Mouse (Mus musculus) MEL (cell line): ENCODE measurements at regions not wholly inside any gene's neighbourhood (a gene's known extent, or its start where the extent isn't known, plus 50 kb on each side); places are given as distances from the start of the nearest gene placed in this dataset.
"Not testable (repeated sequence)": the region's sequence is repeated elsewhere in the genome, so short reads cannot be mapped to it uniquely, and the experiment has no call there.

Experiments
- DNase-seq: peaks from one replicate; pipeline ENCODE4 v3.0.0; 2011; ENCODE audit warnings: low read depth, low spot score
- H3K27ac ChIP-seq: 2 replicates; pipeline ENCODE4 v1.5.1; 2012; ENCODE audit warnings: low read depth, mild to moderate bottlenecking, control low read depth, low read length, moderate library complexity; ENCODE audit not compliant: control insufficient read depth
- H3K27me3 ChIP-seq, 2 experiments: fragments of 150-350 bp in 1 of 2; sonication (generic) in 1 of 2; 2 replicates each; pipeline ENCODE4 v1.6.1; 2012; ENCODE audit warnings: low read length in 2 of 2, mild to moderate bottlenecking in 2 of 2, improper control_type of control experiment in 1 of 2, moderate library complexity in 1 of 2; ENCODE audit not compliant: insufficient read depth in 2 of 2, control insufficient read depth in 1 of 2
- H3K36me3 ChIP-seq, 2 experiments: 2 replicates each; pipeline ENCODE4 v1.6.1; 2012 to 2014; ENCODE audit warnings: low read length in 2 of 2, improper control_type of control experiment in 1 of 2, inconsistent platforms in 1 of 2, mild to moderate bottlenecking in 1 of 2; ENCODE audit not compliant: insufficient read depth in 2 of 2, control insufficient read depth in 1 of 2
- H3K4me1 ChIP-seq, 2 experiments: fragments of 150-350 bp in 1 of 2; sonication (generic) in 1 of 2; 2 replicates each; pipeline ENCODE4 v1.6.1; 2012; ENCODE audit warnings: low read length in 2 of 2, improper control_type of control experiment in 1 of 2, mild to moderate bottlenecking in 1 of 2; ENCODE audit not compliant: insufficient read depth in 2 of 2, control insufficient read depth in 1 of 2
- H3K4me3 ChIP-seq, 2 experiments: fragments of 150-350 bp in 1 of 2; sonication (generic) in 1 of 2; 2 replicates each; pipeline ENCODE4 v1.5.1; 2012; ENCODE audit warnings: low read depth in 2 of 2, low read length in 2 of 2, mild to moderate bottlenecking in 2 of 2, moderate library complexity in 2 of 2, control low read depth in 1 of 2, improper control_type of control experiment in 1 of 2; ENCODE audit not compliant: control insufficient read depth in 1 of 2, insufficient read depth in 1 of 2
- H3K79me2 ChIP-seq: 2 replicates; pipeline ENCODE4 v1.6.1; 2012; ENCODE audit warnings: mild to moderate bottlenecking, low read length, moderate library complexity; ENCODE audit not compliant: control insufficient read depth, poor library complexity, insufficient read depth
- H3K9ac ChIP-seq: 2 replicates; pipeline ENCODE4 v1.6.1; 2012; ENCODE audit warnings: low read depth, mild to moderate bottlenecking, control low read depth, low read length, moderate library complexity; ENCODE audit not compliant: control insufficient read depth, poor library complexity, severe bottlenecking
- H3K9me3 ChIP-seq: fragments of 150-350 bp; sonication (generic); replicated peaks from 2 replicates; pipeline ENCODE4 v1.6.1; 2012; ENCODE audit warnings: mild to moderate bottlenecking, low read length, improper control_type of control experiment, moderate library complexity; ENCODE audit not compliant: insufficient read depth
- E2F4 ChIP-seq: IDR thresholded peaks from 2 replicates; pipeline ENCODE4 v1.6.1; 2011; ENCODE audit warnings: low read depth, low read length, improper control_type of control experiment, borderline replicate concordance
- EP300 ChIP-seq, 2 experiments: IDR thresholded peaks; 2 replicates each; pipeline ENCODE4 v1.6.1; 2011; ENCODE audit warnings: improper control_type of control experiment in 2 of 2, low read length in 2 of 2, low read depth in 1 of 2, mild to moderate bottlenecking in 1 of 2
- ETS1 ChIP-seq: IDR thresholded peaks from 2 replicates; pipeline ENCODE4 v1.6.1; 2012; ENCODE audit warnings: low read depth, mild to moderate bottlenecking, inconsistent platforms, low read length, improper control_type of control experiment, moderate library complexity
- JUND ChIP-seq: IDR thresholded peaks from 2 replicates; pipeline ENCODE4 v1.6.1; 2011; ENCODE audit warnings: low read depth, mild to moderate bottlenecking, improper control_type of control experiment, low read length
- MXI1 ChIP-seq: IDR thresholded peaks from 2 replicates; pipeline ENCODE4 v1.6.1; 2011; ENCODE audit warnings: mild to moderate bottlenecking, low read depth, low read length, improper control_type of control experiment
- POLR2AphosphoS2 ChIP-seq: IDR thresholded peaks from 2 replicates; pipeline ENCODE4 v1.6.1; 2011; ENCODE audit warnings: low read length, improper control_type of control experiment
- SIN3A ChIP-seq: IDR thresholded peaks from 2 replicates; pipeline ENCODE4 v1.6.1; 2012; ENCODE audit warnings: low read length, improper control_type of control experiment, inconsistent platforms
- SMC3 ChIP-seq: IDR thresholded peaks from 2 replicates; pipeline ENCODE4 v1.6.1; 2011; ENCODE audit warnings: low read depth, low read length, improper control_type of control experiment

DNA sequence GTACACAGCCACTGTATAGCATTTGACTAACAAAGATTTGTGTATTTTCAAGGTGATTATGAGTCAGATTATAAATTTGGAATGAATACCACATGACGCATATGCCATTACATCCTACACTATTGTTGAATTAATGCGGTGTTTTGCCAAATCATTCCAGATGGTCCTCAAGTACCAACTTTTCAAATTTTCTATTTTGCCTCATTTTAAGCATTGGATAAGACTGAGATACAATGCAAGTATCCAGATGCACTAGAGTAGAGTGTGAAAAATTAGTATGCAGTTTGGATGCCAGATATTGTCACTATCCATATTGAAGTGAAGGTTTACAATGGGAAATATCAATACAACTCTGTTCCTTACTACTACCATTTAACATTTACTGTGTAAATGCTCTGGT, 775.0 kb downstream of the Cdh10 start:
- no peak overlapping the region for H3K27ac ChIP-seq
- H3K9ac ChIP-seq: no peak overlapping the region
- no peak overlapping the region for H3K4me3 ChIP-seq
- H3K27me3 ChIP-seq: no peaks in the 10 kb centered on the region
- no peaks in the 10 kb centered on the region for H3K4me1 ChIP-seq
- TF ChIP-seq SIN3A: no peak
- no peak for TF ChIP-seq ETS1
- no peak for TF ChIP-seq E2F4
- H3K79me2 ChIP-seq: no peaks in the 10 kb centered on the region
- no peaks in the 10 kb centered on the region for H3K9me3 ChIP-seq
- no peaks in the 10 kb centered on the region for H3K36me3 ChIP-seq
- DNase-seq: no peak

DNA sequence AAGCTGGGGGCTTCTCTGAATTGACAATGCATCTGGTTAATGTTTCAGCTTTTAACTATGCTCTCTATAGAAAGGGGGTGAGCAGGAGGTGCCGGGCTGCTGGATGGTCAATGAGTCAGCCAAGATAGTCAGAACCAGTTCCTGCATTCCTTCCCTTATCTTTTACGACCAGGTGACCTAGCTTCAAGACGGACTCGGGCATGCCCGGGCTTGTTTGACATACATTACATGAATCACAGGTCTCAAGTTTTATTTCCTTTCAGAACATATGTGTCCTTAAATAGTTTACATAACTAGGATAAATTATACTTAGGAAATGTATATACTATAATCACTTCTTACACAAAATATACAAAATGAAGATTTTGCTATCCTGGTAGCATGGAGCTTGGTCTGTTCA, 803.6 kb downstream of the Cdh10 start:
- not testable (repeated sequence) for H3K27ac ChIP-seq, H3K79me2 ChIP-seq, H3K9me3 ChIP-seq, H3K27me3 ChIP-seq, H3K9ac ChIP-seq, H3K4me1 ChIP-seq, H3K4me3 ChIP-seq, H3K36me3 ChIP-seq
- DNase-seq: peak; percentile 27

DNA sequence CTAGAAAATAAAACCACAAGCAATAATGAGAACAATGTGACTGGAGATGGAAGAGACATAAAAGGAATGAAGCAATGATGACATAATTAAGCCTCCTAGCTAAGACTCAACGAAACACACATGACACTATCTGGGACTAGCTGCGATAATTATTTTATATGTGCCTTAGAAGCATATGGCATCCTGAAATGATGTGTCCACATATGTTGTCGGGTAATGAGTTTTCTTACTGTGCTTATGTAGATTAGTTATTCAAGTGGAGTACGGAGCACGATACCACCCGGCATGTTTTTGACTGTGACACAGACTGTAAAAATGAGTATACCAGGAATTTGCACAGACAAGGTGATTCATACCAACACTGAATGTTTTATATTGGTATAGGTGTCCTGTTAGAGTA, 781.7 kb upstream of the Cdh12 start:
- no peak for DNase-seq
- H3K27ac ChIP-seq: no peak overlapping the region
- H3K4me1 ChIP-seq: no peaks in the 10 kb centered on the region
- H3K36me3 ChIP-seq: no peaks in the 10 kb centered on the region
- no peak overlapping the region for H3K4me3 ChIP-seq
- H3K9ac ChIP-seq: no peak overlapping the region
- no peaks in the 10 kb centered on the region for H3K79me2 ChIP-seq
- TF ChIP-seq POLR2AphosphoS2: no peak
- no peaks in the 10 kb centered on the region for H3K27me3 ChIP-seq
- no peaks in the 10 kb centered on the region for H3K9me3 ChIP-seq

DNA sequence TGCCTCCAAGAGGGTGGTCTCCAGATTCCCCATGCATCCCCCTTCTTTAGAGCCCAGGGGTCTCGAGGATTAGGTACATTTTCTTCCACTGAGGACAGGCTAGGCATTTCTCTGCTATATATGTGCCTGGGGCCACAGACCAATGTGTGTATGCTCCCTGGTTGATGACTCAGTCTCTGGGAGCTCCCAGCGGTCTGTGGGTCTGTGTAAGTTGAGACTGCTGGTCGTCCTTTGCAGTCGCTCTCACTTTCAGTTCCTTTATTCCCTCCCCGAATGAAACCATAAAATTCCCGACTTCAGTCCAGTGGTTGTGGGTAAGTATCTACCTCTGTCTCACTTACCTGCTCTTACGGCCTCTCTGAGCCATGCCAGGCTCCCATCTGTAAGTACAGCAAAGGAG, 773.5 kb upstream of the Cdh12 start:
- H3K9me3 ChIP-seq: no peaks in the 10 kb centered on the region
- no peak overlapping the region for H3K27ac ChIP-seq
- H3K4me3 ChIP-seq: no peak overlapping the region
- TF ChIP-seq ETS1: no peak
- no peak for TF ChIP-seq JUND
- no peak for TF ChIP-seq MXI1
- TF ChIP-seq SMC3: no peak
- TF ChIP-seq EP300 (IDR thresholded peaks at IDR 0.05; ENCODE audit: low read depth in 1 of 2, low read length in 2 of 2): no peak
- no peak overlapping the region for H3K9ac ChIP-seq
- H3K4me1 ChIP-seq: no peaks in the 10 kb centered on the region
- H3K79me2 ChIP-seq: no peaks in the 10 kb centered on the region
- no peak for DNase-seq
- no peaks in the 10 kb centered on the region for H3K36me3 ChIP-seq
- H3K27me3 ChIP-seq: no peaks in the 10 kb centered on the region
